Mouse (Mus musculus) cerebellum, adult 18-20 months (tissue): Measurements from ENCODE around the gene Sorl1.

Experiments used
- DNase-seq, 2 experiments: peaks; one replicate each; pipeline ENCODE4 v3.0.0; 2021

The Sorl1 gene

GRCm38 (mm10) chr9:42052713-42053356 is 71.3 kb downstream of the Sorl1 start:
- no peak for DNase-seq

- DNase-seq = no peak
These were observed 75.6 kb downstream of the Sorl1 start for GRCm38 (mm10) chr9:42048542-42048941.

GRCm38 (mm10) chr9:42047786-42048185 is 76.3 kb downstream of the Sorl1 start:
- peak; percentile 66 to 72 for DNase-seq

GRCm38 (mm10) chr9:42046248-42046647 is 77.8 kb downstream of the Sorl1 start:
- no peak for DNase-seq

- DNase-seq = no peak
These were observed 79.4 kb downstream of the Sorl1 start for GRCm38 (mm10) chr9:42044651-42045050.

- DNase-seq = no peak
These were observed 80.2 kb downstream of the Sorl1 start for GRCm38 (mm10) chr9:42043934-42044333.

- peak; percentile 79 to 88 for DNase-seq
These were observed 84.8 kb downstream of the Sorl1 start for GRCm38 (mm10) chr9:42039000-42039992.

- DNase-seq = no peak
These were observed 87.2 kb downstream of the Sorl1 start for GRCm38 (mm10) chr9:42036885-42037284.

- DNase-seq = peak; percentile 40 to 58
These were observed 88.1 kb downstream of the Sorl1 start for GRCm38 (mm10) chr9:42035995-42036394.

GRCm38 (mm10) chr9:42035213-42035765 is 88.8 kb downstream of the Sorl1 start:
- peak; percentile 89 to 91 for DNase-seq

- no peak for DNase-seq
These were observed 90.0 kb downstream of the Sorl1 start for GRCm38 (mm10) chr9:42034116-42034520.

GRCm38 (mm10) chr9:42033291-42034115 is 90.6 kb downstream of the Sorl1 start:
- no peak for DNase-seq

- no peak for DNase-seq
These were observed 91.7 kb downstream of the Sorl1 start for GRCm38 (mm10) chr9:42032419-42032818.

- no peak for DNase-seq
These were observed 95.3 kb downstream of the Sorl1 start for GRCm38 (mm10) chr9:42028807-42029206.

GRCm38 (mm10) chr9:42024257-42024656 is 99.8 kb downstream of the Sorl1 start:
- DNase-seq = no peak

GRCm38 (mm10) chr9:42023383-42023782 is 100.7 kb downstream of the Sorl1 start:
- DNase-seq = no peak

GRCm38 (mm10) chr9:42022318-42022717 is 101.8 kb downstream of the Sorl1 start:
- DNase-seq = no peak

GRCm38 (mm10) chr9:42019308-42020031 is 104.6 kb downstream of the Sorl1 start:
- DNase-seq = no peak

GRCm38 (mm10) chr9:42008501-42008900 is 115.6 kb downstream of the Sorl1 start:
- DNase-seq = no peak

GRCm38 (mm10) chr9:42005101-42005500 is 119.0 kb downstream of the Sorl1 start:
- no peak for DNase-seq

- DNase-seq = no peak
These were observed 120.0 kb downstream of the Sorl1 start for GRCm38 (mm10) chr9:42004140-42004539.
